Comparison of ENCODE assay signal across 8 mouse cellular contexts in the genomic region with DNA sequence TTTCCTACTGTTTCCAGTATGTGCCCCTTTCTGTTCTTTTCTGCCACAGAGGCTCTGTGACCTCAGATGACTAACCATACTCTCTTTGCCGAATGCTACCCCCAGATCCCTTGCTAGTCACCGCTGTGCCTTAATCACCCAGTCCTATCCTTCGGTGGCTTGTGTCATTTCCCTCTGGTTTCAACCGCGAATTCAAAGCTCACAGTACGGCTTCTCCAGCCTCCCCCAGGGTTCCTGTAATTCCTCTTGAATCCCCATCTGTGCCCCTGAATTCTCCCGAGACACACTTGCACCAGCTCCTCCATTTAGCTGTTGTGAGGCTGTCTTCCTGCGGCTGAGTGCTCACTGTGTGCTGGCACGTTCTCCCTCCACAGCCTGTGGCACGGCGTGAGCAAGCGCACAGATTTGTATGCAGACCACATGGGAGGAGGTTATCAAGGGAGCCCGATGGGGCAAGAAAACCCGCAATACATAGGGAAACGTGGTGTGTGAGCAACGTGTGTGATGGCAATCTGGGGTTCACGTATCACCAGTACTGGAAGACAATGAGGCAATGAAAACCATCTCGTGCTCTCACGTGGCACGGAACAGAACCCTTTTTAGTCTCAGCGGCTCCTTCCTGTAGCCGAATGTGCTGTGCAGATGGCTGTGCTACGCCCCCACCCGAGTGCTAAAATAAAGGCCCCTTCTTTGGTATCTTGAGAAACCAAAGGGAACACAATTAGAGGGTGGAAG.
DNase-seq lines count a peak whose midpoint lies in the region; ATAC-seq and TF ChIP-seq lines count a peak whose summit lies in the region.

No protein-coding gene starts in this region.

- H3K27me3 ChIP-seq in E14TG2a.4 (ENCODE audit: insufficient read depth, low read length) = peaks cover 18% of the 10 kb centered on the region
- peaks cover 18% of the 10 kb centered on the region; the same call in 1 of the 2 replicates for H3K27me3 ChIP-seq in forebrain, embryonic 13.5 days
- H3K27me3 ChIP-seq in liver, embryonic 12.5 days (replicated peaks) = peaks cover 29% of the 10 kb centered on the region

- under 1% methylated on average over 24 of the region's 24 CpGs for WGBS in forebrain, embryonic 13.5 days
- 10% methylated on average over 24 of the region's 24 CpGs for WGBS in liver, embryonic 12.5 days (ENCODE audit: insufficient replicate concordance)
- WGBS in olfactory bulb, adult 2 months = under 1% methylated on average over 24 of the region's 24 CpGs

- peaks cover 17% of the 10 kb centered on the region for H3K4me1 ChIP-seq in E14TG2a.4 (replicated peaks; ENCODE audit: low read depth, low read length)
- H3K4me1 ChIP-seq in brown adipose tissue, adult 24 weeks (ENCODE audit: control insufficient read depth, insufficient read depth, insufficient read length, low read length) = peaks cover 4% of the 10 kb centered on the region; the same call in 1 of the 2 replicates
- peaks cover 23% of the 10 kb centered on the region for H3K4me1 ChIP-seq in forebrain, embryonic 13.5 days
- no peaks in the 10 kb centered on the region for H3K4me1 ChIP-seq in liver, embryonic 12.5 days
- peaks cover 28% of the 10 kb centered on the region for H3K4me1 ChIP-seq in olfactory bulb, adult 2 months (ENCODE audit: control insufficient read depth, insufficient read depth, low read length)

- no peaks in the 10 kb centered on the region for H3K9me3 ChIP-seq in E14TG2a.4 (ENCODE audit: low read length)
- no peaks in the 10 kb centered on the region for H3K9me3 ChIP-seq in forebrain, embryonic 13.5 days (replicated peaks)
- H3K9me3 ChIP-seq in liver, embryonic 12.5 days (replicated peaks) = no peaks in the 10 kb centered on the region

- peak; percentile 88 for ATAC-seq in forebrain, embryonic 13.5 days
- ATAC-seq in liver, embryonic 12.5 days = no peak

- peak overlapping the region; percentile 64 for H3K4me3 ChIP-seq in E14TG2a.4 (replicated peaks; ENCODE audit: low read length)
- H3K4me3 ChIP-seq in brown adipose tissue, adult 24 weeks (ENCODE audit: insufficient read depth, low read depth, low read length) = peak overlapping the region; percentile 25
- peak overlapping the region; percentile 29 for H3K4me3 ChIP-seq in forebrain, embryonic 13.5 days
- no peak overlapping the region for H3K4me3 ChIP-seq in liver, embryonic 12.5 days
- H3K4me3 ChIP-seq in olfactory bulb, adult 2 months (ENCODE audit: insufficient read depth, low read depth, low read length) = peak overlapping the region; percentile 29

- no peak for TF ChIP-seq POLR2A in olfactory bulb, adult 2 months (IDR thresholded peaks at IDR 0.05; ENCODE audit: insufficient read depth, low read depth, low read length)

- H3K4me2 ChIP-seq in forebrain, embryonic 13.5 days = peak overlapping the region; percentile 64
- H3K4me2 ChIP-seq in liver, embryonic 12.5 days = peak overlapping the region; percentile 27

- peak overlapping the region; percentile 24; the same call in 1 of the 2 replicates for H3K27ac ChIP-seq in brown adipose tissue, adult 24 weeks (replicated peaks; ENCODE audit: low read depth, low read length)
- H3K27ac ChIP-seq in forebrain, embryonic 13.5 days = peak overlapping the region; percentile 94
- H3K27ac ChIP-seq in liver, embryonic 12.5 days = no peak overlapping the region
- peak overlapping the region; percentile 96 for H3K27ac ChIP-seq in olfactory bulb, adult 2 months (ENCODE audit: insufficient read depth, low read depth, low read length)

- TF ChIP-seq CTCF in E14TG2a.4 (conservative IDR thresholded peaks at IDR 0.05; ENCODE audit: low read length) = no peak
- no peak for TF ChIP-seq CTCF in olfactory bulb, adult 2 months (IDR thresholded peaks at IDR 0.05; ENCODE audit: insufficient read depth, low read depth, low read length)

- H3K36me3 ChIP-seq in E14TG2a.4 (ENCODE audit: insufficient read depth, low read length) = no peaks in the 10 kb centered on the region
- H3K36me3 ChIP-seq in forebrain, embryonic 13.5 days (ENCODE audit: poor library complexity, severe bottlenecking) = no peaks in the 10 kb centered on the region
- H3K36me3 ChIP-seq in liver, embryonic 12.5 days = no peaks in the 10 kb centered on the region

- H3K9ac ChIP-seq in forebrain, embryonic 13.5 days = peak overlapping the region; percentile 57
- no peak overlapping the region for H3K9ac ChIP-seq in liver, embryonic 12.5 days

- DNase-seq in induced T-regulatory cell, adult 2 months (ENCODE audit: low read depth) = peak; percentile 38
- no peak for DNase-seq in urinary bladder, postnatal 25 days (ENCODE audit: low spot score)
- DNase-seq in gastrocnemius, adult 8-10 months (ENCODE audit: low spot score in 2 of 2) = no peak
